Mouse (Mus musculus) CD4-positive, CD25-positive, alpha-beta regulatory T cell, adult 2 months (primary cell): Measurements from ENCODE around the gene Glis3.
A peak's percentile ranks its signal among the peaks of the same experiment; 100 is the strongest.

Source experiments
- DNase-seq: peaks from one replicate; pipeline ENCODE4 v3.0.0-alpha.2; 2012; ENCODE audit warnings: low read depth, low spot score

Glis3 gene

GRCm38 (mm10) chr19:28478055-28478454 is 201.8 kb downstream of the Glis3 start:
- DNase-seq = peak; percentile 1

DNA sequence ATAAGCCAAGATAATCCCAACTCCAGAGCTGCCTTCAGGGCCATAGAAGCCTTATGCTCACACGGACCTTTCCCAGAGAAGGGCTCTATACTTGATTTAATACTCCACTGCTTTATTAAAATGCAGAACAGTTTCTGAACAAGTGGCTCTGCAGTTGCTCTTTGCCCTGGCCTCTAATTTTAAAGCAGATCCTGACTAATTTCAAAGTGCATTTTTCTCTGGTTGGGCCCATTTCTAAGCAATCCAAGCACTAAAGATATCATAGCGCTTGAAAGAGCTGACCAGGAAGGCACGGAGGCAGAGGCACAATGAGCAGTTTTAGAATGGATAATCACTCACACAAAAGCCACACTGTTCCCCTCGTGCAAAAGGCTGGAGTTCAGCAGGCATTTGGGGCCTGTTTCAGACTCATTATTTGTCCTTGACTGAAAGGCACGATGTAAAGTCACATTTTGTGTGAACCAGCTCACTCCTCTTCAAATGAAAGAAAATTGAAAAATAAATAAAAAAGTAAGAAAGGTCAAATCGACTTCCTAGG is 202.5 kb downstream of the Glis3 start:
- DNase-seq = no peak

GRCm38 (mm10) chr19:28473621-28474020 is 206.3 kb downstream of the Glis3 start:
- DNase-seq = no peak

DNA sequence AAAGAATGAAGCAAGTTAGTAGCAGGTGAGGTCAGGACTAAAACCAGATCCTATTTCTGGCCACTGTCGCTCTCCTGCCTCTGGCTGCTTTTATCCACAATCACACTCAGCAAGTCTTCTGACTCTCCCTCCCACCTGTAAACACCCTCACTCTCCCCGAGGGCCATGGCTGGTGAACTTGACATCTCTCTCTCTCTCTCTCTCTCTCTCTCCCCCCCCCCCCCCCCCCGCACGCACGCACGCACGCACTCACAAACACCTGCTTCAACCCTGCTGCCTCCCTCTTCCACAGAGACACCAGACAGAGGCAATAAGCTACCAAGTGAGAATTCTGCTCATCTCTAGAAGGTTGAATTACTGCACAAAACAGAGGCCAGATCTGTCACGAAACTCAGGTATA is 208.7 kb downstream of the Glis3 start:
- no peak for DNase-seq

GRCm38 (mm10) chr19:28465779-28466178 is 214.1 kb downstream of the Glis3 start:
- DNase-seq = no peak

DNA sequence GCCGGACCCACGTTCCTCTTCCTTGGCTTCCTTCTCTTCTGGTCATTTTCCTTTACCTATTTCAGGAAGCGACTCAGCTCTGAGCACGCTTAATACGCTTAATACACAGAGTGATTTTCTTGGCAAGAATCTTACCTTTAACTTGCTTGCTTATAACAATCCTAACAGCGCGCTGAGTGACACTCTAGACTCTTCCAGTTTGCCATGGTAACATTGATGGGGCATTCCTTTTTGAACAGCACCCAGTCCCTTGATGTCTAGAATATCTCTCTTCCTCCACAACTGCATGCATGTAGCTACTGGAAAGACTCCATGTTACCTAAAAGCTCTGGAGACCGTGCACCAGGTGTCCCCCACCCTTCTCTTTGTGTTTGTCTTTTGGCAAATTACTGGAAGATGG is 225.5 kb downstream of the Glis3 start:
- DNase-seq = no peak

DNA sequence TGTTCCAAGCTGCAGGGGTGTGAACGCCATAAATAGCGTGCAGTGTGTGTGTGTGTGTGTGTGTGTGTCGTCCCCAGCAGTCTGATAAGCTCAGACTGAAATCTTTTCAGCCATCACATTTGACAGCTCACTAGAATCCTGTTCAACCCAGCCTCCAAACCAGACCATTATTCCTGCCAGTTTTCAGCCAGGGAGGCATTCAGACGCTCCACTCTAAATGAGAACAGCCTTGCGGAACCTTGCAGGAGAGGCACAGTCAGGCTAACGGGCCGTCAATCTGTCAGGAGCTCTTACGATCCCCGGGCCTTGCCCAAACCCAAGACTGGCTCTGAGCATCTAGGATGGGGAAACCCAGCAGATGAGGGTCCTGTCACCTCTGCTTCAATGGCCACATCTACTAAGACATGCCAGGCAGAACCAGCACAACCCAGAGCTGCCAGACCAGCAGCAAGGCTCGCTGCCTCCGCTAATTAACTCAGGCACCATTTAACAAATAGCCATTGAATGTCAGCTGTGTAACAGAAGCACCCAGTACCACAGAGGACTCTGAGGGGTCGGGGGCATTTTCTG is 226.8 kb downstream of the Glis3 start:
- DNase-seq = no peak

GRCm38 (mm10) chr19:28448811-28449210 is 231.1 kb downstream of the Glis3 start:
- DNase-seq = no peak

GRCm38 (mm10) chr19:28442161-28442560 is 237.7 kb downstream of the Glis3 start:
- DNase-seq = no peak

DNA sequence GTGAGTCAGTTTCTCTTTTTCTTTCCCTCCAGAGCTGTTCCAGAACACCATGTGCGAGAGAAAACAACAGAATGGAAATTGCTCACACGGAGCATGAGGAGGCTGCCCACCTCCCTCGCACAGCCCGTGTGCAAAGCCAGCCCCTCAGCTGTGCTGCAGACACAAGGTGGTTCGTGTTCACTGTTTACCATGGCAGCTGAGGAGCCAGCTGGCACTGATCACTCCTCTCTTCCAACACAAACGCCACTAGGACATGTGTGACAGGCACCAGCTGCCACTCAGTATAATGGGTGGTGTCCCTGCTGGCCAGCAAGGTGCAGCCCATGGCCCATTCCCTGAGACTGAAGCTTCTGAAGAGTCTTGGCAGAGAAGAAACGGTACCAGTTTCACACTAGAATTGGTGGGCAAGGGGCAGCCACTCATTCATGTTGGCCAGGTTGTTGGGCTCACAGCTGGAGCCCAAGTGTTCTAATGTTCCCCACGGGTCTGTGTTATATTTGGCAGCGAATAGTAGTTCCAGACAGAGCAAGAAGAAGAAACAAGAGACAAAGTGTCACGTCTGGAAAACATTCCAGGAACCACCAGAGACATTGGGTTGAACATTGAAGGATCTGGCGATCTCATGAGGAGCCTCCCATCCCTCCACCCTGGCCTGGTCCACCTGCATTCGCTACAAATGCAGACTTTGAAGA is 243.3 kb downstream of the Glis3 start:
- DNase-seq = no peak

DNA sequence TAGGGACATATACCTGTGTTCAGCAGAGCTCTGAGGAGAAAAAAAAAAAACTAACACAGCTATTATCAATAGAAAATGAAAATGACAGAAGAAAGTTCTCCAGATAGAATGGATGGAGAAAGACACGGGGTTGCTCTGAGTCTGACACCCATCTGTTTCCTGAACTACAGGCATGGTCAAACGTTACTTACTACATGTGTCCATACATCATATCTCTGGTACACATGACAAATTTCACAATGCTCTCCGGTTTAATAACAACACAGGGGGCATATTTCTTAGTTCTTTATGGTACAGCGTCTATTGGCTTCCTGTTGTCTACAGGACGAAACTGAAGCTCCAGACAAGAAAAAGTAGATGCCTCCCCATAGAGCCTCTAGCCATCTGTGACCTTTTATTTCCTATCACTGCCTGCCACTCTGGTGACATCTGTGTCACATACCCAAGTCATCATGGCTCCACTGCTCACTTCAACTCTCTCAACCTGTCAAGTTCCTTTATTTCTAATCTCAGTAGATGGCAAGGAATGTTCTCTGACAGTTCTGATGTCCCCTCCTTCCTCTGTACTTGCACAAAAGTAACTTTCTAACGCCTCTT is 251.6 kb downstream of the Glis3 start:
- DNase-seq = no peak

GRCm38 (mm10) chr19:28424180-28424579 is 255.7 kb downstream of the Glis3 start:
- DNase-seq = no peak

- DNase-seq = no peak
These were observed 256.9 kb downstream of the Glis3 start for GRCm38 (mm10) chr19:28422939-28423338.

GRCm38 (mm10) chr19:28416069-28416468 is 263.8 kb downstream of the Glis3 start:
- DNase-seq = no peak

DNA sequence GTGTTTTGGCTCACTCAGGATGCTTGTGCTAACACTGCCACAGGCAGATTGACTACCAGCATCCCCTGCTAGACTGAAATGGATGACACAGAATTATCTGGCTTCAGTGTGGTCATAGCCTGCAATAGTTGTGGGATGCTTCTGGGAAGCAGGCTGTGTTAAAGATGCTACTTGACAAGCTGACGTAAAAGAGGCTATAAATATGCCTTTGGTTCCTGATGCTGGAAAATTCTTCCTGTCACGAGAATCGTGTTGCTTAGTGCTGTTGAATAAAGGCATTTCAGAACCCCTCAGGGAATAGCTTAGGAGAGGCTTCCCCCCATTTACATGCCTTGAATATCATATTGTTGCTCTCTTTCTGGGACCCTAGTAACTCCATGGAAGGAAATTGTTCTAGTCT is 271.1 kb downstream of the Glis3 start:
- DNase-seq = no peak

GRCm38 (mm10) chr19:28402956-28403355 is 276.9 kb downstream of the Glis3 start:
- DNase-seq = no peak

- no peak for DNase-seq
These were observed 284.4 kb downstream of the Glis3 start for GRCm38 (mm10) chr19:28395584-28395861.

DNA sequence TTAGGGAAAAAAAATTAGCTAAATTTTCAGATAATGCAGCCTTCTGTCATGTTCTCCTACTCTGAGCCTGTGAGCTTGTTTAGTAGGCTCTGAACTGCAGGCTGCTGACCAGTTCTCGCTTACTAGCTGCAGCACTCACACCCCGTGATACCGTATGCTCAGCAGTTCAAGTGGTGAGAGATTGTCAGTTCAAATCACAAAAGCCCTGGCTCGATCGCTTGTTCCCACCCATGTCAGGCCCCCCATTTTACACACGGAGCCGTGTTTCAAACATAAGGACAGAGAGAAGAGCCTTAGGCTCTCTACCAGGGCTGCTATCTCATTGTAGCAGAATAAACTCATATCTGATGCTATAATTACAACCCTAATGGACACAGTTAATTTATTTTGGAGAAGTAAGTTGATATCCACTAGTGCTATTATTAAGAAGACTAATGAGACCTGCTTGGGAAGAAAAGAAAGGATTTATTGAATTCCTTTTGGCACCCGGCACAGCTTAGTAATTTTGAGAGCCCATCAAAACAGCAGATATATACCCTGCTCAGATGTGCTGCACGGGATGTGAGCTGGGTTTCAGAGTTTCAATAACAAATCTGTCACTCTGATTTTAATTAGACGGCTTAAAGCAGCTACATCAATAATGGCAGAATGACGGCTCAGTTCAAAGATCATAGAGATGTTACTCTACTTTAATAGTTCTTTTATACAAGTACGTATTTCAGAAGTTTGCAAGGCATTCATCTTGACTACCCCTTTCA is 284.9 kb downstream of the Glis3 start:
- DNase-seq = no peak

DNA sequence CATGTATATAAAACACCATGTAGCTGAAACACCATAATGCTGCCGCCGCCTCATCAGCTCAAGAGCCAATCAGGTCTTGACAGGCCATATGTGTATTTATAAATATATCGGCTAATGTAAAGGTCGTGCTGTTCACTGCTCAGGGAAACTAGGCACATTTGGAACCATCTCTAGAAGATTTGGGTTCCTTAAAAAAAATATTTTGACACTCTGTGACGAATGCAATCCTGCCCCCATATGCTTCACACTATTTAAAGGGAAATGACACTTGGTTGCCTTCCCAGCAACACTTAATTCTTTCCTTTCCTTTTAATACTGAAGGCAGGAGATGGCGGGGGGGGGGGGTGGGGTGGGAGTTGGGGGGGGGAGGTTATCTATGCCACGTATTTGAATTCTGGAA is 286.1 kb downstream of the Glis3 start:
- DNase-seq = no peak

- DNase-seq = no peak
These were observed 287.0 kb downstream of the Glis3 start for GRCm38 (mm10) chr19:28392838-28393237.

- no peak for DNase-seq
These were observed 289.0 kb downstream of the Glis3 start for GRCm38 (mm10) chr19:28390920-28391319.

GRCm38 (mm10) chr19:28389146-28389545 is 290.7 kb downstream of the Glis3 start:
- DNase-seq = no peak

GRCm38 (mm10) chr19:28383425-28383824 is 296.5 kb downstream of the Glis3 start:
- no peak for DNase-seq
